Mouse (Mus musculus) embryonic facial prominence, embryonic 10.5 days (tissue): ENCODE results near the gene Slc34a2. TPM values are rescaled to one million over a fixed set of nuclear protein-coding genes. Genes with fewer than 3 reads are reported as not detected.
A peak's percentile ranks its signal among the peaks of the same experiment; 100 is the strongest.

Experiments
- DNase-seq: peaks from one replicate; pipeline ENCODE4 v3.0.0-alpha.2; 2017; ENCODE audit warnings: low spot score
- H3K27ac ChIP-seq: fragments of 300-500 bp; sonication (generic); replicated peaks from 2 replicates; pipeline ENCODE4 v1.5.1; 2016; ENCODE audit warnings: mild to moderate bottlenecking
- H3K27me3 ChIP-seq: fragments of 300-500 bp; sonication (generic); replicated peaks from 2 replicates; pipeline ENCODE4 v1.6.1; 2016; ENCODE audit warnings: low read depth, mild to moderate bottlenecking; ENCODE audit not compliant: poor library complexity, severe bottlenecking
- H3K36me3 ChIP-seq: fragments of 300-500 bp; sonication (generic); replicated peaks from 2 replicates; pipeline ENCODE4 v1.6.1; 2016; ENCODE audit warnings: mild to moderate bottlenecking, moderate library complexity
- H3K4me1 ChIP-seq: fragments of 300-500 bp; sonication (generic); 2 replicates; pipeline ENCODE4 v1.6.1; 2016
- H3K4me3 ChIP-seq: fragments of 300-500 bp; sonication (generic); 2 replicates; pipeline ENCODE4 v1.5.1; 2016; ENCODE audit warnings: mild to moderate bottlenecking, moderate library complexity
- H3K9me3 ChIP-seq: fragments of 300-500 bp; sonication (generic); 2 replicates; pipeline ENCODE4 v1.6.1; 2016; ENCODE audit warnings: mild to moderate bottlenecking
- WGBS: fragments of 180-500 bp; shearing (Covaris S2); methylation state at CpG from one replicate; pipeline ENCODE4 v1.1.7; 2016; 5-methylcytosine and 5-hydroxymethylcytosine counted together
- polyA plus RNA-seq: library from polyadenylated mRNA; unstranded; fragments of >200 nt; fragmentation: Nextera tagmentation; extraction: Ambion mirVana; gene quantifications from 2 replicates; pipeline ENCODE4 v1.2.1, GENCODE M21; 2016

The Slc34a2 gene
- polyA plus RNA-seq, 1 experiment from 2014 or later: 0.05 TPM

GRCm38 (mm10) chr5:53042771-53043371, 5.0 kb downstream of the Slc34a2 start:
- peaks cover 6% of the 10 kb centered on the region for H3K4me1 ChIP-seq
- H3K4me3 ChIP-seq: no peak overlapping the region
- WGBS: 86% methylated on average over 8 of the region's 8 CpGs
- no peaks in the 10 kb centered on the region for H3K36me3 ChIP-seq
- DNase-seq: no peak
- H3K27ac ChIP-seq: no peak overlapping the region
- H3K9me3 ChIP-seq: no peaks in the 10 kb centered on the region
- H3K27me3 ChIP-seq: peaks cover 5% of the 10 kb centered on the region

- DNase-seq: no peak
- 58% methylated on average over 1 of the region's 1 CpGs for WGBS
- Histone ChIP-seq H3K27me3 (peaks cover 14% of the 10 kb centered on the region), H3K9me3 (no peaks in the 10 kb centered on the region), H3K4me1 (peaks cover 14% of the 10 kb centered on the region), H3K4me3 (no peak overlapping the region), H3K27ac (no peak overlapping the region), H3K36me3 (no peaks in the 10 kb centered on the region)
These were observed 5.8 kb downstream of the Slc34a2 start for GRCm38 (mm10) chr5:53043716-53044115.

DNA sequence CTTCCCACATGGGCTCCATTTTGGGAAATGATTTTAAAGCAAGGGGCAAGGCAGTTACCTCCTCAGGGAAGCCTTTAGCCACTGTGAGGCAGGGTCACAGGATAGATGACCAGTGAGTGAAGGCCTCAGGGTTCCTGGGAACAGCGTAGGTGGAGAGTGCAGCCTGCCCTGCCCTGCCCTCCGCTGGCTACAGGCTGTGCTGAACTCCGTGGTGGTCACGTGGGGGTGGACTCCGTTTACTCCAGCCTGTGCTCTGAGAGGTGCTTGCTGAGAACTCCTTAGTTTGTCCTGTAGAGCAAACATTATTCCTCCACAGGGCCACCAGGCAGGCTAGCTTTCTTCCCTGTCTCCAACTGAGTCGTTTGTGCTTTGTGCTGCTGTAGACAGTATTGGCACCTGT, 10.1 kb downstream of the Slc34a2 start:
- Histone ChIP-seq H3K27ac (no peak overlapping the region), H3K36me3 (no peaks in the 10 kb centered on the region), H3K27me3 (peaks cover 46% of the 10 kb centered on the region), H3K9me3 (no peaks in the 10 kb centered on the region), H3K4me3 (no peak overlapping the region), H3K4me1 (peaks cover 18% of the 10 kb centered on the region)
- WGBS: 11% methylated on average over 6 of the region's 6 CpGs
- DNase-seq: peak; percentile 23

GRCm38 (mm10) chr5:53048599-53048998, 10.7 kb downstream of the Slc34a2 start:
- H3K4me1 ChIP-seq: peaks cover 18% of the 10 kb centered on the region
- WGBS: 25% methylated on average over 4 of the region's 4 CpGs
- peaks cover 46% of the 10 kb centered on the region for H3K27me3 ChIP-seq
- H3K4me3 ChIP-seq: peak overlapping the region; percentile 58
- no peaks in the 10 kb centered on the region for H3K9me3 ChIP-seq
- DNase-seq: peak; percentile 9
- H3K36me3 ChIP-seq: no peaks in the 10 kb centered on the region
- no peak overlapping the region for H3K27ac ChIP-seq

DNA sequence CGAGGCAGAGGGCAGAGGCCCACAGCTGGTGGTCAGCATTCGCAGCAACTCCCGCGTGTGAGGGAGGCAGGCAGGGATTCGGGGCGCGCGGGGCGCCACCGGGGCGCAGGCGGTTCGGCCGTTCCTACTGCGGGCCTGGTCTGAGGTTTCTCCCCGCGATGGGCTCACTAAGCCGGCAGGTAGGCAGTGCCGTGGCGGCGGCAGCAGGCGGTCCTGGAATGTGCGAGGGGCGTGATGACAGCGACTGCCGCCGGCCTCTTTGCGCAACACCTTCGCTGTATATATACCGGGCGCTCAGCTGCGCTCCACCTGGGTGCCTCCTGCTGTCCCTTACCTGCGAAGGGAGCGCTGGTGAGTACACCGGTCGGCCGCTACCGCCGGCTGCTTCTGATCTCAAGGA, 11.2 kb downstream of the Slc34a2 start:
- H3K36me3 ChIP-seq: no peaks in the 10 kb centered on the region
- 1% methylated on average over 39 of the region's 39 CpGs for WGBS
- peaks cover 18% of the 10 kb centered on the region for H3K4me1 ChIP-seq
- no peak overlapping the region for H3K27ac ChIP-seq
- peak overlapping the region; percentile 58 for H3K4me3 ChIP-seq
- DNase-seq: peak; percentile 58
- peaks cover 46% of the 10 kb centered on the region for H3K27me3 ChIP-seq
- no peaks in the 10 kb centered on the region for H3K9me3 ChIP-seq

GRCm38 (mm10) chr5:53050963-53051362, 13.1 kb downstream of the Slc34a2 start:
- H3K4me1 ChIP-seq: peaks cover 18% of the 10 kb centered on the region
- WGBS: 26% methylated on average over 1 of the region's 1 CpGs
- H3K9me3 ChIP-seq: no peaks in the 10 kb centered on the region
- no peak for DNase-seq
- H3K4me3 ChIP-seq: no peak overlapping the region
- H3K27ac ChIP-seq: no peak overlapping the region
- peaks cover 46% of the 10 kb centered on the region for H3K27me3 ChIP-seq
- H3K36me3 ChIP-seq: no peaks in the 10 kb centered on the region

- H3K4me3 ChIP-seq: no peak overlapping the region
- WGBS: 78% methylated on average over 2 of the region's 2 CpGs
- H3K27ac ChIP-seq: no peak overlapping the region
- H3K36me3 ChIP-seq: no peaks in the 10 kb centered on the region
- H3K27me3 ChIP-seq: peaks cover 37% of the 10 kb centered on the region
- no peaks in the 10 kb centered on the region for H3K9me3 ChIP-seq
- peaks cover 13% of the 10 kb centered on the region for H3K4me1 ChIP-seq
- no peak for DNase-seq
These were observed 15.4 kb downstream of the Slc34a2 start for GRCm38 (mm10) chr5:53053246-53053645.

DNA sequence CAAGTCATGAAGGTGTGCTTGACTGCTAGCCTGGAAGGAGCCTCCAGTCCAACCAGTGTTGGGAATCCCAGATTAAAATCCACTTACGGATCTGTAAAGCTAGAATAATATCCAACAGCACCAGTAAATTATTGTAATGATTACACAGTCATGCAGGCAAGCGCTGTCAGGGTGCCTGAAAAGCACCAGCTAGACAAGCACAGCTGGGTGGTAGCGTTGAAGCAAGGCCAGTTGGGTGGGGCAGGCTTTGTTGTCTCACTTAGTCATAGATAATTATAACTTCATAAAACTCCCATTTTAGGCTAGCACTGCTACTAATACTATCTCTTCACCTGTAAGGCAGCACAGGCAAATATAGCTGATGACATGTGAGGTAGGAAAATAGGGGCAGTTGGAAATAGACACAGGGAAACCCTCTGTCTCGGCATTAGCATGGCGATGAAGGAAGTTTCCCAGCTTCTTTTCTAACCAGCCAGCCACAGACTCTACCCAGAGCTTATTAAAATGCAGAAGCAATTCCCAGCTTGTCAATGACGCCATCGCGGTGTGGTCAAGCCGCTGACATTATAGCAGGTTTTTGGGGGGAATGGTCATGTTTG, 23.8 kb downstream of the Slc34a2 start:
- DNase-seq: no peak
- Histone ChIP-seq H3K4me3 (no peak overlapping the region), H3K36me3 (no peaks in the 10 kb centered on the region), H3K27me3 (no peaks in the 10 kb centered on the region), H3K27ac (no peak overlapping the region), H3K9me3 (no peaks in the 10 kb centered on the region), H3K4me1 (no peaks in the 10 kb centered on the region)
- WGBS: 94% methylated on average over 9 of the region's 9 CpGs

- Histone ChIP-seq H3K4me3 (no peak overlapping the region), H3K9me3 (no peaks in the 10 kb centered on the region), H3K27ac (no peak overlapping the region), H3K4me1 (no peaks in the 10 kb centered on the region), H3K27me3 (no peaks in the 10 kb centered on the region), H3K36me3 (no peaks in the 10 kb centered on the region)
- DNase-seq: no peak
- 74% methylated on average over 6 of the region's 6 CpGs for WGBS
These were observed 36.7 kb downstream of the Slc34a2 start for GRCm38 (mm10) chr5:53074553-53074952.

DNA sequence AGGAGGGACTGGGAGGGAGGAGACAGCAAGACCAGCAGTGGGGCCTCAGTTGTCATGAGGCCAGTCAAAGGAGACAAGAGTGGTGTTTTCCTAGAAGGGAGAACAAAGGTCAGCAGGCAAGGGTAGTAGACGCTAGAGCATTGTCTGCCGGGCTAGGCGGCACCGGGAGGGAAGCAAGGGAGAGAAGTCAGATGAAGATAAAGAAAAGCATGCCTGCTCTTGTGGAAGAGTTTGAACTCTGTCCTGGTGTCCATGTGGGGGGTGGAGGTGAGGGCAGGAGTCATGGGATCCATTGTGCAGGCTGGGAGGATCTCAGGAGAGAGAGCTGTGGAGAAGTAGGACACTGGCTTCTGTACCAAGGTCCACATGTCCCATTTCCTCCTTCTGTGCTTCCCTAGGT, 40.6 kb downstream of the Slc34a2 start:
- 75% methylated on average over 4 of the region's 4 CpGs for WGBS
- H3K9me3 ChIP-seq: no peaks in the 10 kb centered on the region
- H3K4me1 ChIP-seq: no peaks in the 10 kb centered on the region
- no peaks in the 10 kb centered on the region for H3K27me3 ChIP-seq
- H3K4me3 ChIP-seq: no peak overlapping the region
- no peaks in the 10 kb centered on the region for H3K36me3 ChIP-seq
- DNase-seq: no peak
- H3K27ac ChIP-seq: no peak overlapping the region

- Histone ChIP-seq H3K4me3 (no peak overlapping the region), H3K36me3 (no peaks in the 10 kb centered on the region), H3K9me3 (no peaks in the 10 kb centered on the region), H3K27ac (no peak overlapping the region), H3K27me3 (no peaks in the 10 kb centered on the region), H3K4me1 (no peaks in the 10 kb centered on the region)
- no peak for DNase-seq
- 91% methylated on average over 7 of the region's 7 CpGs for WGBS
These were observed 49.6 kb downstream of the Slc34a2 start for GRCm38 (mm10) chr5:53087452-53087851.

DNA sequence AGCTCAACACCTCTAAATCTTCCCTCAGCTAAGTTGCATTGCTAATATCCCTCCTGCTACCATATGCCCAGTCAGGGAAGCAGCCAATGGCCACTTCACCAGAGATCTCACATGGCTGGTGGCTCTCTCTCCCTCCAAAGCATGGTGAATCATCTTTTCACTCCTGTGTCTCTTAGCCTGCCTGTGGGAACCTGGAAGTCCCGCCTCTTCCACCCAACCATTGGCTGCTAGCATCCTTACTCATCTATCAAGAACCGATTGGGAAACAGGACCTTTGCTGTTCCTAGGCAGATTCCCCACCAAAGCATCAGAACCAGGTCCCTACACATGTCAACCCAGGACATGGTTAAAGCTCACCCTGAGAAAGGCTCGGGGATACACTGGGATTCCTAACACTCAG, 53.5 kb downstream of the Slc34a2 start:
- Histone ChIP-seq H3K27ac (no peak overlapping the region), H3K4me3 (no peak overlapping the region), H3K9me3 (no peaks in the 10 kb centered on the region), H3K36me3 (no peaks in the 10 kb centered on the region), H3K27me3 (no peaks in the 10 kb centered on the region), H3K4me1 (no peaks in the 10 kb centered on the region)
- DNase-seq: no peak
- 72% methylated on average over 3 of the region's 3 CpGs for WGBS

DNA sequence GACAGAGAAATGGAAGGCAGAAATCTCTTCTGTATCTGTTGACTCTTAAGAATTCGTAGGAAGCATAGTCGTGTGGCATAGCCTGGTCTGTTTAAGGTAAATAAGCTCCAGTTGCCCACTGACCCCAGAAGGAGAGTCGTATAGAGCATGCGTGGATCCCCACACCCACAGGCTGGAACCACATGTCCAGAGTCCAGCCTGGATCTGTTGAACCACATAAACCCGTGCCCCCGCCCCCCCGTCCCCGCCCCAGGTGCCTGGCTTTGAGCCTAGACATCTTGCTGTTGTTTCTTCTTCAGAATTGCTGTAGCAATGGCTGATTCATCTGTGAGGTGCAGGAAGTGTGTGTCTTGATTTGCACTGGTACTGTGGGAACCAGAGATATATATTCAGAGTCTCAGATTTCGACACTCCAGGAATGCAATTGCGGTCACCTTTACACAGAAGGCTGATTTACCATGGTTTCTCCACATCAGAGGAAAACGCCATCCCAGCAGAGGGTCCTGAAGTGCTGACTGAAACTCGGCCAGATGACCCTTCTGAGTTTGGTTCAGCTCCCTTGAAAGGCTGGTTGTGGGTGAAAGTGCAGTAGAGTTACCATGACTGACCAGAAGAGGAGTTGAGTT, 64.1 kb downstream of the Slc34a2 start:
- no peak overlapping the region for H3K27ac ChIP-seq
- no peaks in the 10 kb centered on the region for H3K4me1 ChIP-seq
- 81% methylated on average over 12 of the region's 12 CpGs for WGBS
- no peak for DNase-seq
- no peak overlapping the region for H3K4me3 ChIP-seq
- no peaks in the 10 kb centered on the region for H3K27me3 ChIP-seq
- H3K36me3 ChIP-seq: no peaks in the 10 kb centered on the region
- H3K9me3 ChIP-seq: no peaks in the 10 kb centered on the region
